Mouse (Mus musculus) cerebellum, adult 8-10 months (tissue): ENCODE measurements around the gene Olfr329-ps.
"Not testable (repeated sequence)": the region's sequence is repeated elsewhere in the genome, so short reads cannot be mapped to it uniquely, and the experiment has no call there.

Experiments used
- DNase-seq: peaks from one replicate; pipeline ENCODE4 v3.0.0; 2022

Gene Olfr329-ps

DNA sequence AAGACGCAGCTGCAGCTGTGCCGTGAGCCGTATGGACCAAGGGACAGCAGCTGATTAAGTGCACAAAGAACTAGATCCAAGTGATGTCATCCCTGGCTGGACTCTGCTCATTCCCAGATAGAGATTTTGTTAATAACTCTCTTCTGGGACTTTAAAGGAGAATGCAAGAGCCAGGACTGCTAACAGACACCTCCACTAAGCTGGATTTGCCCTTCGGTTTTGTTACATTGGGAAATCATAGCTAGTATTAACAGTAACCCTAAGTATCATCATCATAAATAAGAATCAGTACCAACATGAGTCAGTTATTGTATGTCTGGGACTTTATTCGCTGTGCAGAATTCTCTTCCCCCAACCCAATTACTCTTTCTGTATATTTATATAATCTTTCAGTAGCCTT, at the start of gene Olfr329-ps:
TSS of gene Olfr329-ps (minus strand) at position 101 of the 400 bp plus-strand sequence.
- no peak for DNase-seq

DNA sequence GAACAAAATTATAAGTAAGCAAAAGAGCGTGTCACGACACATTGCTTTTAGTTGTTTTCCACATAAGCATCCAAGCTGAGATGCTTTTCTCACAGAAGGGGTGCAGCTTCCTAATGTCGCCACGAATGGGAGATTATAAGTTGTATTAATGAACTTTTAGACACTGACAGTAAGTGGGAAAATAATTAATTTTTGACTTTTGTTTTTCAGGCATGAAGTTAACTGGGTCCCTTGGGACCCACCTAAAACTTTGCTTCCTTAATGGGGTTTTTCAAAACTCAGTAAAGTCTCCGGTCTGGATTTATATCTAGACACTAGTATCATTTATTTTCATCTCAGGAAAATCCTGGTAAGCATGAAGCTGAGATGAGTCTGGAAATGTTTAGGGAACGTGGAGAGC, 48.6 kb upstream of the Olfr329-ps start, which contains the start of gene Olfr324:
TSS of gene Olfr324 (plus strand) at position 301 of the 400 bp plus-strand sequence.
- no peak for DNase-seq

DNA sequence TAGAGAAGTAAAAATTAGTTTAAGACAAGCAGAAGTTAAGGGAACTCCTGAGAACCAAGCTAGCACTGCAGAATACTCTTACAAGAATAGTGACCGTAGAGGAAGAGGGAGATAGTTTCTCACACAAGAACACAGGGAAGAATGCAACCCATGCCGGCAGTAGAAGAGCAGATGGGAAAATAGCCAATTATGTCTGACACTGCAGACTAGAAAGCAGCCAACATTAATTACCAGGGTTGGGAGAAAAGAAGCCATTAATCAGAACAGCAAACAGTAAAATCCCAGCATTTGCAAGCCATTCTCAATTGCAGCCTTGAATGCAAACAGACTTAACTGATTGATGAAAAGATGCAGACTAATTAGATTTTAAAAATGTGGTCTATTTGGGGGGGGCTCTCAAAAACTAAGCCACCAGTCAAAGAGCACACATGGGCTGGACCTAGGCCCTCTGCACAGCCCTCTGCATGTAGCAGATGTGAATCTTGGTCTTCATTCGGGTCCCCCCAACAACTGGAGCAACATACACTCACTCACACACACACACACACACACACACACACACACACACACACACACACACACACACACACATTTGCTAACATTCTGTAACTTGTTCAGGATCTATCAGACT, 42.5 kb upstream of the Olfr329-ps start:
- no peak for DNase-seq

DNA sequence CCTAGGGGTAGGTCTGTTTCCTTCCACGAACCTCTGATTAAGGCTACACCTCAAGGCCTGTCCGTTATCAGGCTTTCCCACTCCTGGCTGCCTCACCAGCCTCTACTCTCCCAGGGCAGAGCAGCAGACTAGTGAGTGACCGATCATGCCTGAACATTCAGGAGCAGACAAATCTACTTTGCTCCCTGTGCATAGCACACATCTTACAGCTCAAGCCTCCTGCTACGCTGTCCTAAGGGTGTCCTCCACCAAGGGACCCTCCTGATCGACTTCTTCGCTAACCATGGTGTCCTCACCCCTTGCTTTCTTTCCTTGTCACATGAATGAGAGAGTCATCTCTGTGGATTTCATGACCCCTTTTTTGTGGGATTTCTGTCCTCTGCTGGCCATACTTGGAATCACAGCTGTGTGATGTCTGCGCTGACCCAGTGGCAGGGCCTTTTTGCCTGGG, 41.7 kb upstream of the Olfr329-ps start:
- peak; percentile 6 for DNase-seq

DNA sequence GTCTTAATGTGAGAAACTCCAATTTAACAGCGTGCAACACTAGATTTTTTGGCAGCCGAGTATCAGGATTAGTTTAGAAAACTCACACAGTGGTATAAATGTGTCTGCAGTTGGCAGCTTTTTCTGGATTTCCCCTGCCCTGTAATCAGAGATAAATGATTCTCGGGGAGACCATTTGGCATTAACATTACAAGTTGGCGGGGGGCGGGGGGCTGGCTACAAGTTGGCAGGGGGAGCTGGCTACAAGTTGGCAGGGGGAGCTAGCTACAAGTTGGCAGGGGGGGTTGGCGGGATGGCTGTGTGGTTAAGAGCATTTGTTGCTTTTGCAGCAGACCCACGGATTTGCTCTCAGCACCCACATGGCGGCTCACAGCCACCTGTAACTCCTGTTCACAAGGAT, 32.4 kb upstream of the Olfr329-ps start:
- no peak for DNase-seq

DNA sequence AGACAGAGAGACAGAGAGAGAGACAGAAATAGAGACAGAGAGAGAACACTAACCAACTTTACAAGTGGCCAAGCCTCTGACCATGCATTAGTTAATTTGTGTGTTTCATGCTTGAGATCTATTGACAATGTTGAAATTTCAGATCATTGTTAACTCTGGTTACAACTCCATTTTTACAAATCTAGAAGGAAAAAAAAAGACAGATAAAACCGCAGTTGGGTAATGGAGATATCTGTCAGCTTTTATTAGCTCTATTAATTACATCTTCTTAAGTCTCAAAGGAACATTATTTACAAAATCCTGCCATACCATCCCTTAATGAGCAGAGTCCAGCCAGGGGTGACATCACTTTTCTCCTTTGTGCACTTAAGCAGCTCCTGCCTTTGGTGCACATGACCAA, 31.2 kb upstream of the Olfr329-ps start, which contains the start of gene Olfr325:
TSS of gene Olfr325 (plus strand) at position 301 of the 400 bp plus-strand sequence.
- no peak for DNase-seq

DNA sequence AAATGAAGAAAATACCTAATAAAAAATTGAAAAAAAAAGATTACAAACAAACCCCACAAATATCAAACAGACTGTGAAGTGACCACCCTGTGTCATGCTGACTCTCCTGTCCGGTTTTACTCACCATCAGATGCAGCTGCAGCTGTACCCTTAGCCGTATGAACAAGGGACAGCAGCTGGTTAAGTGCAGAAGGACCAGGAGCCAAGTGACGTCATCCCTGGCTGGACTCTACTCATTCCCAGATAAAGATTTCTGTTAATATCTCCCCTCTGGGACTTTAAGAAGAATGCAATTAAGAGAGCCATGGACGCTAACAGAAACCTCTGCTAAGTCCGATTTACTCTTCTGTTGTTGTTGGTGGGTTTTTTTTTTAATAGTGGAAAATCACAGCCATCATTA, 24.2 kb upstream of the Olfr329-ps start, which contains the start of gene Olfr224:
TSS of gene Olfr224 (minus strand) at position 149 of the 400 bp plus-strand sequence.
- DNase-seq: no peak

DNA sequence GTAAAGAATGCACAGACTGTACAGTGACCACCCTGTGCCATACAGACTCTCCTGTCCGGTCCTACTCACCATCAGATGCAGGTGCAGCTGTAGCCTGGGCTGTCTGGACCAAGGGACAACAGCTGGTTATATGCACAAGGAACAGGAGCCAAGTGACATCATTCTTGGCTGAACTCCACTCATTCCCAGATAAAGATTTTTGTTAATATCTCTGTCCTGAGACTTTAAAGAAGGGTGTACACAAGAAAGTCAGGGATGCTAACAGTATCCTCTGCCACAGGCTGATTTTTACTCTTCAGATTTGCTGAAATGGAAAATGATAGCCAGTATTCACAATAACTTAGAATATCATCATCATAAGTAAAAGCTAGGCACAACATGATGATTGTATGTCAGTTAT, 9.3 kb upstream of the Olfr329-ps start, which contains the start of gene Olfr328:
TSS of gene Olfr328 (minus strand) at position 101 of the 400 bp plus-strand sequence.
- no peak for DNase-seq

DNA sequence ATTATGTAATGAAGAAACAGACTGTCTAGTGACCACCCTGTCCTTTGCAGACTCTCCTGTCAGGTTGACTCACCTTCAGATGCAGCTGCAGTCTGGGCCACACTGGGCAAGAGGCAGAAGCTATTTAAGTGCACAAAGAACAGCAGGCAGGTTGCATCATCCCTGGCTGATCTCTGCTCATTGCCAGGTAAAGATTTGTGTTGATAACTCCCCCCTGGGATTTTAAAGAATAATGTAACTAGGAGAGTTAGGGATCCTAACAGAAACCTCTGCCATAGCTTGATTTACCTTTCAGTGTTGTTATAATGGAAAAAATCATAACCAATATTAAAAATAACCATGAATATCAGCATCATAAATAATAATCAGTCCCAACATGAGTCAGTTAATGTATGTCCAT, 11.5 kb downstream of the Olfr329-ps start, which contains the start of gene Olfr330:
TSS of gene Olfr330 (minus strand) at position 101 of the 400 bp plus-strand sequence.
- DNase-seq: not testable (repeated sequence)

DNA sequence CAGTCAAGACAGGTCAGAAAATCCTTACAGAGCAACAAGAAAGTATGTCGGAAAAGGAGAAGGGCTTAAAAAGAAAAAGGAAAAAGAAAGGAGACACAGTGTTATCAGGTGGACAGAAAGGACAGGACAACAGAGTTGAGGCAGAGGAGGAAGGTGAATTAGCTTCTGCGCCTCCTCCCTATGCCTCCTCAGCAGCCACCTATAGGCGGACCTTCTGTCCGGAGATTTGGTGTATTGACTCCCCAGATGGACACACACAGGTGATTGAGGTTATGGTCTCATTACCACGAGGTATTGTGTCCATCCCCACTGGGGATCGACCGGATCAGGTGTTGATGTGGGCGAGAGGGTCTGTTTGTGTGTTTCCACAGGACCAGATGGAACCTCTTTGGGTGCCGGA, 26.5 kb downstream of the Olfr329-ps start:
- peak; percentile 12 for DNase-seq

DNA sequence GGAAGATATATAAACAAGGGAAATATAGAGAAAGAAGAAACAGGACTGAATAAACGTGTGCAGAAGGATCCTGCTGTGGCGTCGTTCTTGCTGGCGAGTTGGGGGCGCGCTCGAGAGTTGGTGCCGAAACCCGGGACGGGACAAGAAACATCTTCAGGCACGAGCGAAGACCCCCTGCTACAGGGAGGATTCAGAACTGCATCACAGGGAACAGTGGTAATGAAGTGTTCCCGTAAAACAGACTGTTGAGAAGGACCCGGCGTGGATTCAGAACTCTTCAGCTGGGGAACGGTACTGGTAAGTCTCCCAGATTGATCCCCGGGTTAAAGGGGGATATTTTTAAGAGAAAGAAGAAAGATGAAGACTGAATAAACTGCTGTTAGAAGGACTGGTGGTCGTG, 27.3 kb downstream of the Olfr329-ps start:
- DNase-seq: peak; percentile 45

DNA sequence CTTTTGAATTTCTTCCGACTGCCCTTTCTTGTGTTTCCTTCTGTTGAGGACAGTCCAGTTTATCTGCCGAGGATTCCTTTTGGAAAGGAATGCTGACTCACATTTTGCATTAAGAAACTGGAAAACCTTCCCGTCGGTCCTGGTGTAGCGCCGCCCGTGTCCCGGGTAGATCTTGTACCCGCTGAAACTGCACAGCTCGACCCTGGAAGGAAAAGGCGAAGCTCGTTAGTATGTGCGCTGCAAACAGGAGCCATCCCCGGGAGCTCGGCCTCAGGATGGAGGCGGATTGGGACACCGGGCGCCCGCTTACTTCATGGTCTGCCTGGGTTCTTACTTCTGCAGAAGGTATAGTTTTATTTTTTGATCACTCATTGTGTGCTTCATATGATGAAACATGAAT, 37.2 kb downstream of the Olfr329-ps start:
- not testable (repeated sequence) for DNase-seq

DNA sequence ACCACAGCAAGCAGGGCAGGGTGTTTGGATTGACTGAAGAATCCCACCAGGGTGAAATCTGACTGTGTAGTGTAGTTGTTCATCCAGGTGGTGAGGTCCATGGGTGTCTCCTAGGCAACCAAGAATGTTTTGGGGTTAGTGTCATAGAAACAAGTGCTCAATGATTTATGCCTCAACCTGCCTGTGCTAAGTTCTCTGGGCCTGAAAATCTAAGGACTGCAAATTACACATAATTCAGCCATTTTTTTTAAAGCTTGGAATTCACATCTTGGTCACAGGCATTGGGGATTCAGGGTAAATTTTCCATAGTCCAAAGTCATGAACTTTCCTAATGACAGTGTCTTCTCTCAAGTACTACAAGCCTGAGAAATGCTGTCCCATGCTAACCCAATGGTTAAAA, 43.8 kb downstream of the Olfr329-ps start, which contains the start of gene Olfr331:
TSS of gene Olfr331 (minus strand) at position 101 of the 400 bp plus-strand sequence.
- not testable (repeated sequence) for DNase-seq

DNA sequence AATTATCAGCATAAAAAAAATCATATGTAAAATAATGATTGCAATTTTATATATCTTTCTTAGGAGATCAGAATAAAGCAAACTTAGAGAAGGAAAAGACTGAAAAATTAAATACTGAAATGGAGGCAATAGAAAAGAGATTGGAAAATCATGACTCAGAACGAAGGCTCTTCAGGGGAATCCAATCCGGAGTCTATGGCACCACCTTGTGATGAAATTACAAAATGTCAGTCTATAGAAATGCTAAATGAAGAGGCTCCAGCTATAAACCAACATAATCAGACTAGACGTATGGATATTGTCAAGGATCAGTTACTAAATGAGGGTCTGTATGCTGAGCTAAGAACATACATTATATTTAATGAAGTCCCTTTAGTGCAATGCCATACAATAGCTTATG, 46.9 kb downstream of the Olfr329-ps start:
- DNase-seq: no peak

DNA sequence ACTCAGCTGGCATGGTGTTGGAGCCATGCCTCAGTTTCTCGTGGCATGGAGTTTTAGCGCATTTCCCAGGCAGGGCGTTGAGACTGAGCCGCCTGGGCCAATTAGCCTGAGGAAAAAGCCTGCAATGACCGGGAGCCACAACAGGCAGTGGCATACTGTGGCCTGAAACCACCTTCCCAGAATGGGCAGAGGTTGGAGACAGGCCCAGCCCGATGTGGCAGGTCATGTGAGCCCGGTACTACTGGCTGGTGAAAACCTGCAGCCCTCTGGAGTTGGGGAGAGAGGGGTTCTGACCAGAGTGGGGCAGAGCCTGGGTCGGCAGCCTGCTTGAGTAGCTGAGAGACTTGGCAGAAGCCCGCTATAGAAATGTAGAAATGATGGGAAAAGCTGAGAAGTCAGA, 47.5 kb downstream of the Olfr329-ps start:
- DNase-seq: no peak

DNA sequence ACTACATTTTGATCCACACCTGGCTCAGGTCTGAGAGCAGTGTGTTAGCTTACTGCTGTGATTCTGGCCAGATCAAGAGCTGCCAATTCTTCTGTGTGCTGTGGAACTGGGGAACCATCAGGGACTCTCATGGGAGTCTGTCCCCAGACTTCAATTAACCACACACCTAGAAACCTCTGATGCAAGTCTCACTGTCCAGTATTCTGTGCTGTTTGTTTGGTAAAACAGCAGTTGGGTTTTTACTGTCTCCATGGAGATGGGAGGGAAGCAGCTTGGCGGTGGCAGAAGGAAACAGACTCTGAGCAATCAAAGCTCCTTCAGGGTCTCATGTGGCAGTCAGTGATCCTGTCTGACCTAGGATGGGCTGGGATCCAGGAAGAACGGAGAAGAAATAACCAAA, 53.8 kb downstream of the Olfr329-ps start, which contains the start of gene Olfr332:
TSS of gene Olfr332 (minus strand) at position 101 of the 400 bp plus-strand sequence.
- DNase-seq: no peak
